ENCODE assay signal across 17 mouse cellular contexts in genomic region chr9:114014034-114014433, GRCm38 (mm10). TPM values are rescaled to one million over a fixed set of nuclear protein-coding genes. Genes with fewer than 3 reads are reported as not detected.
"Had no signal": no experiment of that assay in that cellular context is flagged by ENCODE, and none has a peak within 500 bp of the region (broad histone marks: within the 10 kb centered on the region; RNA-seq: fewer than 3 reads in every experiment).

No protein-coding gene starts in this region.

- H3K4me2 ChIP-seq: limb, embryonic 15.5 days; liver, embryonic 15.5 days; lung, embryonic 15.5 days; midbrain, embryonic 12.5 days; neural tube, embryonic 12.5 days had no signal

- H3K4me3 ChIP-seq: limb, embryonic 15.5 days; liver, embryonic 15.5 days; lung, embryonic 15.5 days; megakaryocyte, embryonic 14.5 days; midbrain, embryonic 10.5 days; midbrain, embryonic 12.5 days; neural tube, embryonic 12.5 days had no signal

- H3K9ac ChIP-seq: limb, embryonic 15.5 days; liver, embryonic 15.5 days; lung, embryonic 15.5 days; midbrain, embryonic 12.5 days; neural tube, embryonic 12.5 days had no signal

- H3K27ac ChIP-seq: limb, embryonic 15.5 days; liver, embryonic 15.5 days; lung, embryonic 15.5 days; midbrain, embryonic 10.5 days; midbrain, embryonic 12.5 days; neural tube, embryonic 12.5 days had no signal

- H3K9me3 ChIP-seq: limb, embryonic 15.5 days; liver, embryonic 15.5 days; lung, embryonic 15.5 days; midbrain, embryonic 10.5 days; midbrain, embryonic 12.5 days; neural tube, embryonic 12.5 days had no signal

- ATAC-seq: lung, postnatal 0 days had no signal

- H3K4me1 ChIP-seq: limb, embryonic 15.5 days; lung, embryonic 15.5 days; midbrain, embryonic 12.5 days; neural tube, embryonic 12.5 days had no signal

- H3K27me3 ChIP-seq: limb, embryonic 15.5 days; liver, embryonic 15.5 days; lung, embryonic 15.5 days; megakaryocyte, embryonic 14.5 days; midbrain, embryonic 12.5 days; neural tube, embryonic 12.5 days had no signal

- H3K36me3 ChIP-seq: limb, embryonic 15.5 days; liver, embryonic 15.5 days; lung, embryonic 15.5 days; midbrain, embryonic 12.5 days; neural tube, embryonic 12.5 days had no signal

- DNase-seq: lung, adult 2 months; lung, postnatal 14 days; lung, postnatal 36 days; midbrain, embryonic 14.5 days; right cerebral cortex, postnatal 14 days; thymus, adult 2 months; thymus, postnatal 25 days; thymus, postnatal 4 days had no signal

RNA-seq across cellular contexts. Expression of gene Susd5, which starts 42.9 kb away (rescaled TPM):
- total RNA-seq: monocyte, adult 5-6 weeks had no signal
- polyA plus RNA-seq: lung, postnatal 0 days had no signal
